Mouse (Mus musculus) CH12.LX (cell line): ENCODE measurements around the gene Syngr2. TPM values are rescaled to one million over a fixed set of nuclear protein-coding genes. Genes with fewer than 3 reads are reported as not detected.

Source experiments
- DNase-seq: peaks from one replicate; pipeline ENCODE4 v3.0.0-alpha.2; 2013; ENCODE audit errors: extremely low read depth
- H3K27ac ChIP-seq: 2 replicates; pipeline ENCODE4 v1.5.1; 2012; ENCODE audit warnings: low read depth, mild to moderate bottlenecking, control low read depth, moderate library complexity; ENCODE audit not compliant: insufficient read depth
- H3K27me3 ChIP-seq: replicated peaks from 2 replicates; pipeline ENCODE3; 2012; ENCODE audit warnings: inconsistent platforms
- H3K36me3 ChIP-seq, 2 experiments: replicated peaks in 1 of 2; 2 replicates each; pipeline versions ENCODE3 to v1.6.1; 2012; ENCODE audit warnings: inconsistent platforms in 1 of 2, low read length in 1 of 2, mild to moderate bottlenecking in 1 of 2, mixed read lengths in 1 of 2, moderate library complexity in 1 of 2; ENCODE audit not compliant: control insufficient read depth in 1 of 2, insufficient read depth in 1 of 2
- H3K4me1 ChIP-seq, 2 experiments: 2 replicates each; pipeline ENCODE4 v1.6.1; 2012; ENCODE audit warnings: inconsistent platforms in 1 of 2, moderate library complexity in 1 of 2; ENCODE audit not compliant: insufficient read depth in 2 of 2, control insufficient read depth in 1 of 2
- H3K4me2 ChIP-seq: 2 replicates; pipeline ENCODE4 v1.6.1; 2012; ENCODE audit warnings: low read depth, mild to moderate bottlenecking, control low read depth; ENCODE audit not compliant: poor library complexity, insufficient read depth, severe bottlenecking
- H3K4me3 ChIP-seq, 3 experiments: fragments of 150-350 bp in 1 of 3; sonication (generic) in 1 of 3; replicated peaks in 1 of 3; 2 replicates each; pipeline versions ENCODE3 to v1.5.1; 2011 to 2012; ENCODE audit warnings: low read depth in 2 of 3, low read length in 2 of 3, mild to moderate bottlenecking in 2 of 3, moderate library complexity in 2 of 3, control low read depth in 1 of 3, improper control_type of control experiment in 1 of 3, inconsistent platforms in 1 of 3, mixed read lengths in 1 of 3; ENCODE audit not compliant: poor library complexity in 1 of 3
- H3K79me2 ChIP-seq: replicated peaks from 2 replicates; pipeline ENCODE4 v1.6.1; 2012; ENCODE audit warnings: mild to moderate bottlenecking, moderate library complexity; ENCODE audit not compliant: control insufficient read depth, poor library complexity, insufficient read depth, severe bottlenecking; ENCODE audit errors: extremely low read depth
- H3K9ac ChIP-seq: 2 replicates; pipeline ENCODE4 v1.6.1; 2012; ENCODE audit warnings: low read depth, mild to moderate bottlenecking, control low read depth, moderate library complexity; ENCODE audit not compliant: insufficient read depth
- H3K9me3 ChIP-seq: replicated peaks from 2 replicates; pipeline ENCODE3; 2012; ENCODE audit warnings: low read length, inconsistent platforms, mixed read lengths
- BHLHE40 ChIP-seq: IDR thresholded peaks from 2 replicates; pipeline ENCODE4 v1.6.1; 2011; ENCODE audit warnings: mild to moderate bottlenecking, low read depth, low read length, improper control_type of control experiment
- CHD1 ChIP-seq: IDR thresholded peaks from 2 replicates; pipeline ENCODE4 v1.6.1; 2012; ENCODE audit warnings: low read depth, low read length, improper control_type of control experiment, inconsistent platforms
- CHD2 ChIP-seq: IDR thresholded peaks from 2 replicates; pipeline ENCODE4 v1.6.1; 2011; ENCODE audit warnings: low read length, improper control_type of control experiment
- CTCF ChIP-seq, 2 experiments: IDR thresholded peaks in 1 of 2; conservative IDR thresholded peaks in 1 of 2; 2 replicates each; pipeline ENCODE4 v1.5.1; 2011 to 2012; ENCODE audit warnings: low read depth in 2 of 2, low read length in 2 of 2, improper control_type of control experiment in 1 of 2, inconsistent platforms in 1 of 2, mild to moderate bottlenecking in 1 of 2, moderate library complexity in 1 of 2
- ELF1 ChIP-seq: IDR thresholded peaks from 2 replicates; pipeline ENCODE4 v1.6.1; 2014; ENCODE audit warnings: low read depth, mild to moderate bottlenecking, inconsistent platforms, low read length, improper control_type of control experiment
- EP300 ChIP-seq: IDR thresholded peaks from 2 replicates; pipeline ENCODE4 v1.6.1; 2011; ENCODE audit warnings: low read length, improper control_type of control experiment
- ETS1 ChIP-seq: conservative IDR thresholded peaks from 2 replicates; pipeline ENCODE4 v1.6.1; 2012; ENCODE audit warnings: low read depth, mild to moderate bottlenecking, inconsistent platforms, low read length, improper control_type of control experiment, moderate library complexity
- MAFK ChIP-seq: IDR thresholded peaks from 2 replicates; pipeline ENCODE4 v1.6.1; 2011; ENCODE audit warnings: low read length, improper control_type of control experiment; ENCODE audit not compliant: insufficient replicate concordance
- MAX ChIP-seq: IDR thresholded peaks from 2 replicates; pipeline ENCODE4 v1.6.1; 2011; ENCODE audit warnings: low read length, improper control_type of control experiment
- MEF2A ChIP-seq: IDR thresholded peaks from 2 replicates; pipeline ENCODE4 v1.6.1; 2014; ENCODE audit warnings: low read depth, mild to moderate bottlenecking, inconsistent platforms, low read length, improper control_type of control experiment, borderline replicate concordance
- MXI1 ChIP-seq: IDR thresholded peaks from 2 replicates; pipeline ENCODE4 v1.6.1; 2011; ENCODE audit warnings: mild to moderate bottlenecking, low read depth, low read length, improper control_type of control experiment
- NELFE ChIP-seq: IDR thresholded peaks from 2 replicates; pipeline ENCODE4 v1.6.1; 2011; ENCODE audit warnings: low read depth, low read length, improper control_type of control experiment
- NRF1 ChIP-seq: IDR thresholded peaks from 2 replicates; pipeline ENCODE4 v1.6.1; 2014; ENCODE audit warnings: low read depth, mild to moderate bottlenecking, inconsistent platforms, low read length, improper control_type of control experiment, moderate library complexity
- TCF12 ChIP-seq: IDR thresholded peaks from 2 replicates; pipeline ENCODE4 v1.6.1; 2014; ENCODE audit warnings: low read depth, mild to moderate bottlenecking, inconsistent platforms, low read length, improper control_type of control experiment
- USF2 ChIP-seq: conservative IDR thresholded peaks from 2 replicates; pipeline ENCODE4 v1.6.1; 2011; ENCODE audit warnings: low read depth, low read length, improper control_type of control experiment
- ZKSCAN1 ChIP-seq: IDR thresholded peaks from 2 replicates; pipeline ENCODE4 v1.6.1; 2012; ENCODE audit warnings: low read depth, inconsistent platforms, low read length, improper control_type of control experiment, borderline replicate concordance
- ZMIZ1 ChIP-seq: IDR thresholded peaks from 2 replicates; pipeline ENCODE4 v1.6.1; 2012; ENCODE audit warnings: low read depth, mild to moderate bottlenecking, inconsistent platforms, low read length, improper control_type of control experiment
- ZNF384 ChIP-seq: IDR thresholded peaks from 2 replicates; pipeline ENCODE4 v1.6.1; 2012; ENCODE audit warnings: low read depth, low read length, improper control_type of control experiment, inconsistent platforms
- dilution Hi-C: fragments of 300-500 bp; cut with MboI; formaldehyde crosslinking; loops from 2 replicates; pipeline ENCODE4 v1.14.3; 2020; ENCODE audit warnings: low sequenced_read_pairs; ENCODE audit not compliant: extremely low pct_unique_long_range_greater_than_20kb, extremely low pct_ligation_motif_present
- in situ Hi-C: fragments of 300-500 bp; cut with MboI; formaldehyde crosslinking; loops from 3 replicates; pipeline ENCODE4 v1.14.3; 2019; ENCODE audit warnings: low sequenced_read_pairs, low pct_ligation_motif_present, low pct_unique_long_range_greater_than_20kb, mixed read lengths
- polyA plus RNA-seq: library from polyadenylated mRNA; unstranded; fragments of >175 nt; gene quantifications from 2 replicates; pipeline ENCODE4 v1.2.1, GENCODE M21; 2012; ENCODE audit warnings: low read depth; ENCODE audit not compliant: insufficient read length
- total RNA-seq, 2 experiments: library from RNA; depleted of rRNA; stranded (reverse); fragments of 300-350 nt in 1 of 2; fragments of >200 nt in 1 of 2; gene quantifications; 2 replicates each; pipeline ENCODE4 v1.2.3; 2012 to 2014

Gene Syngr2
- total and polyA plus RNA-seq, 3 experiments, result 409 to 654 (median 553) TPM

GRCm38 (mm10) chr11:117768725-117769682 is 40.5 kb upstream of the Syngr2 start:
- no peak overlapping the region for H3K4me2 ChIP-seq
- dilution Hi-C loops, result no loop called here
- H3K27me3 ChIP-seq, result no peaks in the 10 kb centered on the region
- peaks cover 20 to 67% of the 10 kb centered on the region in 2 experiments for H3K4me1 ChIP-seq
- no peak overlapping the region for H3K9ac ChIP-seq
- H3K36me3 ChIP-seq, result peaks cover 69 to 90% of the 10 kb centered on the region in 2 experiments
- H3K79me2 ChIP-seq, result no peaks in the 10 kb centered on the region
- in situ Hi-C loops, result no loop called here
- peak overlapping the region in 2 of 3 experiments; percentile 6 for H3K4me3 ChIP-seq
- TF ChIP-seq ZNF384, result no peak
- TF ChIP-seq CHD1, result no peak
- TF ChIP-seq EP300, result peak; percentile 55; the same call in 1 of the 2 replicates
- peak; percentile 91 for TF ChIP-seq TCF12
- TF ChIP-seq BHLHE40, result peak; percentile 48; the same call in 1 of the 2 replicates
- TF ChIP-seq MAFK, result no peak
- peak; percentile 76 for TF ChIP-seq ELF1
- no peak for TF ChIP-seq CHD2
- 0 out of 2 replicates have a peak, but pooled peaks have one; percentile 34 for TF ChIP-seq MEF2A
- TF ChIP-seq NRF1, result peak; percentile 15; the same call in 1 of the 2 replicates
- no peak for TF ChIP-seq USF2
- 0 out of 2 replicates have a peak, but pooled peaks have one; percentile 26 for TF ChIP-seq MXI1
- H3K9me3 ChIP-seq, result no peaks in the 10 kb centered on the region
- 0 out of 2 replicates have a peak overlapping the region, but pooled peaks have one; percentile 2 for H3K27ac ChIP-seq
- DNase-seq, result peak; percentile 69

GRCm38 (mm10) chr11:117769683-117770047 is 39.8 kb upstream of the Syngr2 start:
- Histone ChIP-seq H3K9ac (no peak overlapping the region), H3K27ac (no peak overlapping the region), H3K4me3 (no peak overlapping the region), H3K36me3 (peaks cover 68 to 90% of the 10 kb centered on the region in 2 experiments), H3K4me1 (peaks cover 20 to 67% of the 10 kb centered on the region in 2 experiments), H3K27me3 (no peaks in the 10 kb centered on the region), H3K4me2 (no peak overlapping the region), H3K9me3 (no peaks in the 10 kb centered on the region), H3K79me2 (no peaks in the 10 kb centered on the region)
- no peak for TF ChIP-seq ETS1
- TF ChIP-seq MEF2A, result no peak
- TF ChIP-seq NELFE, result no peak
- TF ChIP-seq ZKSCAN1, result no peak
- no peak for TF ChIP-seq MAX
- TF ChIP-seq ZMIZ1, result no peak
- TF ChIP-seq CTCF (conservative IDR thresholded peaks at IDR 0.05 in 1 of 2, IDR thresholded peaks at IDR 0.05 in 1 of 2; ENCODE audit: low read depth in 2 of 2, low read length in 2 of 2), result no peak
- dilution Hi-C loops (no loop called here), in situ Hi-C loops (no loop called here)
- no peak for DNase-seq
